Mouse (Mus musculus): Measurements from ENCODE around the gene Strada. TPM values are rescaled to one million over a fixed set of nuclear protein-coding genes. Genes with fewer than 3 reads are reported as not detected.

Strada gene
- polyA plus RNA-seq, 1 experiment from 2014 or later = 33.5 TPM

- WGBS = 75% methylated on average over 3 of the region's 3 CpGs
- H3K9ac ChIP-seq (ENCODE audit: low read depth, low read length) = no peak overlapping the region
- no peaks in the 10 kb centered on the region for H3K27me3 ChIP-seq (ENCODE audit: control insufficient read depth, insufficient read depth, low read length)
- no peaks in the 10 kb centered on the region for H3K4me1 ChIP-seq (ENCODE audit: control insufficient read depth, insufficient read depth, low read length)
- H3K4me2 ChIP-seq (replicated peaks; ENCODE audit: low read depth, low read length) = no peak overlapping the region
- no peak overlapping the region for H3K4me3 ChIP-seq (ENCODE audit: low read length)
- no peak overlapping the region for H3K27ac ChIP-seq (ENCODE audit: low read depth, low read length)
- no peak for ATAC-seq (ENCODE audit: low FRiP score, low TSS enrichment)
- peaks cover 55% of the 10 kb centered on the region for H3K36me3 ChIP-seq (ENCODE audit: control insufficient read depth, insufficient read depth, low read length)
- H3K9me3 ChIP-seq (ENCODE audit: control insufficient read depth, low read length) = no peaks in the 10 kb centered on the region
Measured at GRCm38 (mm10) chr11:106122736-106123135, 79.2 kb downstream of the Strada start.

GRCm38 (mm10) chr11:106122221-106122620 lies 79.7 kb downstream of the Strada start:
- Histone ChIP-seq H3K4me2 (replicated peaks; ENCODE audit: low read depth, low read length) (no peak overlapping the region), H3K27ac (ENCODE audit: low read depth, low read length) (no peak overlapping the region), H3K9ac (ENCODE audit: low read depth, low read length) (no peak overlapping the region), H3K9me3 (ENCODE audit: control insufficient read depth, low read length) (no peaks in the 10 kb centered on the region), H3K4me3 (ENCODE audit: low read length) (no peak overlapping the region), H3K4me1 (ENCODE audit: control insufficient read depth, insufficient read depth, low read length) (no peaks in the 10 kb centered on the region), H3K27me3 (ENCODE audit: control insufficient read depth, insufficient read depth, low read length) (no peaks in the 10 kb centered on the region), H3K36me3 (ENCODE audit: control insufficient read depth, insufficient read depth, low read length) (peaks cover 61% of the 10 kb centered on the region)
- 92% methylated on average over 5 of the region's 5 CpGs for WGBS
- no peak for ATAC-seq (ENCODE audit: low FRiP score, low TSS enrichment)

Other genes starting within 250 kb of the Strada start
- gene Cyb561, start 248.8 kb downstream of the Strada start, polyA plus RNA-seq (2014; fragmentation: Nextera tagmentation; extraction: Ambion mirVana) = 16.9 and 25.2 TPM in 2 replicates
- gene Ace, start 234.2 kb downstream of the Strada start, polyA plus RNA-seq (2014; fragmentation: Nextera tagmentation; extraction: Ambion mirVana) = 1.4 and 4.8 TPM in 2 replicates
- gene Ace3, start 207.5 kb downstream of the Strada start, polyA plus RNA-seq (2014; fragmentation: Nextera tagmentation; extraction: Ambion mirVana) = not detected in 2 replicates
- gene Kcnh6, start 194.0 kb downstream of the Strada start, polyA plus RNA-seq (2014; fragmentation: Nextera tagmentation; extraction: Ambion mirVana) = 0.10 and 0.14 TPM in 2 replicates
- gene Dcaf7, start 165.3 kb downstream of the Strada start, polyA plus RNA-seq (2014; fragmentation: Nextera tagmentation; extraction: Ambion mirVana) = 43.7 and 68.8 TPM in 2 replicates
- 10.3 and 11.3 TPM in 2 replicates for gene Taco1, start 136.1 kb downstream of the Strada start, polyA plus RNA-seq (2014; fragmentation: Nextera tagmentation; extraction: Ambion mirVana)
- gene Map3k3, start 117.6 kb downstream of the Strada start, polyA plus RNA-seq (2014; fragmentation: Nextera tagmentation; extraction: Ambion mirVana) = 23.2 and 25.7 TPM in 2 replicates
- not detected in 2 replicates for gene Gm10840, start 41.3 kb downstream of the Strada start, polyA plus RNA-seq (2014; fragmentation: Nextera tagmentation; extraction: Ambion mirVana)
- gene Limd2, start 41.3 kb downstream of the Strada start, polyA plus RNA-seq (2014; fragmentation: Nextera tagmentation; extraction: Ambion mirVana) = 216 and 266 TPM in 2 replicates
- gene Ccdc47, start 14.2 kb upstream of the Strada start, polyA plus RNA-seq (2014; fragmentation: Nextera tagmentation; extraction: Ambion mirVana) = 39.3 and 60.3 TPM in 2 replicates
- 43.1 and 71.8 TPM in 2 replicates for gene Ddx42, start 14.8 kb upstream of the Strada start, polyA plus RNA-seq (2014; fragmentation: Nextera tagmentation; extraction: Ambion mirVana)
- gene Ftsj3, start 53.9 kb upstream of the Strada start, polyA plus RNA-seq (2014; fragmentation: Nextera tagmentation; extraction: Ambion mirVana) = 39.1 and 72.1 TPM in 2 replicates
- gene Psmc5, start 54.0 kb upstream of the Strada start, polyA plus RNA-seq (2014; fragmentation: Nextera tagmentation; extraction: Ambion mirVana) = 303 and 334 TPM in 2 replicates
- 54.9 and 78.6 TPM in 2 replicates for gene Smarcd2, start 70.8 kb upstream of the Strada start, polyA plus RNA-seq (2014; fragmentation: Nextera tagmentation; extraction: Ambion mirVana)
- 0.81 and 1.2 TPM in 2 replicates for gene Tcam1, start 74.5 kb upstream of the Strada start, polyA plus RNA-seq (2014; fragmentation: Nextera tagmentation; extraction: Ambion mirVana)
- not detected in 2 replicates for gene Gh, start 99.7 kb upstream of the Strada start, polyA plus RNA-seq (2014; fragmentation: Nextera tagmentation; extraction: Ambion mirVana)
- gene Cd79b, start 112.6 kb upstream of the Strada start, polyA plus RNA-seq (2014; fragmentation: Nextera tagmentation; extraction: Ambion mirVana) = 7.3 and 7.4 TPM in 2 replicates
- gene Scn4a, start 151.1 kb upstream of the Strada start, polyA plus RNA-seq (2014; fragmentation: Nextera tagmentation; extraction: Ambion mirVana) = 0.29 and 0.35 TPM in 2 replicates
- gene Prr29, start 163.3 kb upstream of the Strada start, polyA plus RNA-seq (2014; fragmentation: Nextera tagmentation; extraction: Ambion mirVana) = 0.46 and 0.49 TPM in 2 replicates
- 65.4 and 76.2 TPM in 2 replicates for gene Icam2, start 185.9 kb upstream of the Strada start, polyA plus RNA-seq (2014; fragmentation: Nextera tagmentation; extraction: Ambion mirVana)

All from kidney, embryonic 14.5 days (tissue).